Mouse (Mus musculus): Measurements from ENCODE around the gene Otof.

The Otof gene

GRCm38 (mm10) chr5:30427406-30427805 is 34.3 kb downstream of the Otof start:
- DNase-seq (ENCODE audit: extremely low spot score, low read depth, low spot score): no peak

GRCm38 (mm10) chr5:30423572-30424244 is 38.0 kb downstream of the Otof start:
- peak; percentile 33 for DNase-seq (ENCODE audit: extremely low spot score, low read depth, low spot score)

GRCm38 (mm10) chr5:30423121-30423520 is 38.6 kb downstream of the Otof start:
- no peak for DNase-seq (ENCODE audit: extremely low spot score, low read depth, low spot score)

- DNase-seq (ENCODE audit: extremely low spot score, low read depth, low spot score): no peak
Observed at GRCm38 (mm10) chr5:30416665-30417064, 45.1 kb downstream of the Otof start.

DNA sequence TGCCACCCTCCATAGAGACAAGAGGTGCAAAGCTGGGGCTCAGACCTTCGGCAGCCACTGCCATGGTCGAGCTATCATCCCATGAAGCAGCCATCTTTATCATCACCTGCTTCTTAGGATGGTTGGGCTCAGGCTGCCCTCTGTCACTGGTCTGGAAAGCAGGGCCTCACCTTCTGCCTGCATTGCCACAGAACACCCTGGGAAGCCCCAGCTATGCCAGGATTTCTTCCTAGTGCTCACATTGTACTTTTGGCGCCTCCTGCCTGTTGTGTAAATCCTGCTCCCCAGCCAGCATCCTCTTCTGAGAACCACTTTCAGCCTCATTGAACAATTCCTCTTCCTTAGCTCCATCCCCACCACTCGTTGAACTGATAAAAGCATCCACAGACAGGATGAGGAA is 45.9 kb downstream of the Otof start:
- DNase-seq (ENCODE audit: extremely low spot score, low read depth, low spot score): no peak

- no peak for DNase-seq (ENCODE audit: extremely low spot score, low read depth, low spot score)
Observed at GRCm38 (mm10) chr5:30415381-30415780, 46.4 kb downstream of the Otof start.

- DNase-seq (ENCODE audit: extremely low spot score, low read depth, low spot score): no peak
Observed at GRCm38 (mm10) chr5:30411524-30411923, 50.2 kb downstream of the Otof start.

DNA sequence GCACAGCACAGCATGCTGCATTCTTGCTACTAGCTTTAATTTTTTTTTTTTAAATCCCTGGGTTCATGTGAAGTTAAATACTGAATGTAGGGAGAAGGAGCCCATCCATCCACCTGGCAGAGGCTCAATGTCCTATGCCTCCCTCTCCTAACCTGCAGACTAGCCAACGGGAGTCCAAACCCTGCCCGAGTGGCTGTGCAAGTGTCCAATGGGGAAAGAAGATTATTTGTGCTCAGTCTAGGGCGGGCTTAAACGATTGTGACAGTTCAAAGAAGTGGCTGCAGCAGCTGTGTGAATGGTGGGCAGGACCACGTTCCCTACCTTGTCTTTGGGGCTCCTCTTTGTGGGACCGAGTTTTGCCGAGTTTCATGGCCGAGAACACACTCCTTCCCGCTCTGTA is 54.9 kb downstream of the Otof start:
- no peak for DNase-seq (ENCODE audit: extremely low spot score, low read depth, low spot score)

DNA sequence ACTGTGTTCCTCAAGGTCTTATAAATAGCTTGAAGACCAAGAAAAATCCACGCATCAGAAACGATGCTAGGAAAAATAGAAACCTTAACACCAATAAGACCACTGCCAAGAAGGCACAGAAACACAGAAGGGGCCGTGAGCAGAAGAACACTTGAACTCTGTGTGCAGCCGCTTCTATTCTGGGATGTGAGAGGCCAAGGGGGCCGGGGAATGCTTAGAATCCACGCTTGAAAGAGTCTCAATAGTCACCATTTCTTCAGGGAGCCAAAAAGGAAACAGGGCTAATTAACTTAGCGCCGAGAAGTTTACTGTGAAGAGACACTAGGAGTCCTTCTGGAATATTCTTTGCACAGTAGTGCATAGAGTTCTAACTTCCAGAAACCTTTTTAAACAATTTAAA is 60.6 kb downstream of the Otof start:
- DNase-seq (ENCODE audit: extremely low spot score, low read depth, low spot score): no peak

GRCm38 (mm10) chr5:30400521-30400920 is 61.2 kb downstream of the Otof start:
- no peak for DNase-seq (ENCODE audit: extremely low spot score, low read depth, low spot score)

GRCm38 (mm10) chr5:30391473-30391872 is 70.3 kb downstream of the Otof start:
- DNase-seq (ENCODE audit: extremely low spot score, low read depth, low spot score): peak; percentile 52

- no peak for DNase-seq (ENCODE audit: extremely low spot score, low read depth, low spot score)
Observed at GRCm38 (mm10) chr5:30389836-30390235, 71.9 kb downstream of the Otof start.

DNA sequence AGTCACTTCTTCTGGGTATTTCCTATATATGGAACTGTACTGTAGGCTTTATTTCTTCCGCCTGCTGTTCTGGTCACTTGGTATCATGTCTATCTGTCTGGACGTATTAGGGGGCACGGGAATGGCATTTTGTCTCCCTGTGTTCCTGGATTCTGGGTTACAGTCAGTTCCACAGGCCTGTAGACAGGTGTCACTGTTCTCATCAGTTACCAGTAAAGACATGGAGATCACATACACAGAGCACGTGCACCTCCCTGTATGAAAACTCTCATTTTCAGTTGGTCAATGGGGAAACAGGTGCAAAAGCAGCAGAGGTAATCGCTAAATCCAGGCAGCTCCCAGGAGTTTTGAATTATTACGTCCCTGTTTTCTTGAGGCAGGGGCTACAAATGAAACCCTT is 74.0 kb downstream of the Otof start:
- DNase-seq (ENCODE audit: extremely low spot score, low read depth, low spot score): no peak

DNA sequence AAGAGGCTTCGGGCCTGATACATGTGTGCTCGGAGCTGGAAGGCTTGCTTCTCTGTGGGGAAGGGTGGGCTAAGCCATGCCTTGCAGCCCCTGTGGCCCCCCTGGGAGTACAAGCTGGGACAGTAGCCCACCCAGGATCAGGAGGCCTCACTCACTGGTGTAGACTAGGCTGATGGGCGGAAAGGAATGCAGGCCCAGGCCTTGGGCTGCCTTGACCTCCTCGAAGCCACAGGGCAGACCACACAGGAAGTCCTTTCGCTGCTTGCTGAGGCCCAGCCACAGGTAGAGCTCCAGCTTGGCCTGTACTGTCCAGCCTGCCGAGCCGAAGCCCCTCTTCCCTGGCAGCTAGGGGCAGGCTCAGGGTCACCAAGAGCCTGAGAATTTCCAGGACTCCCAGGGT is 78.9 kb downstream of the Otof start:
- no peak for DNase-seq (ENCODE audit: extremely low spot score, low read depth, low spot score)

GRCm38 (mm10) chr5:30369426-30369825 is 92.3 kb downstream of the Otof start:
- no peak for DNase-seq (ENCODE audit: extremely low spot score, low read depth, low spot score)

DNA sequence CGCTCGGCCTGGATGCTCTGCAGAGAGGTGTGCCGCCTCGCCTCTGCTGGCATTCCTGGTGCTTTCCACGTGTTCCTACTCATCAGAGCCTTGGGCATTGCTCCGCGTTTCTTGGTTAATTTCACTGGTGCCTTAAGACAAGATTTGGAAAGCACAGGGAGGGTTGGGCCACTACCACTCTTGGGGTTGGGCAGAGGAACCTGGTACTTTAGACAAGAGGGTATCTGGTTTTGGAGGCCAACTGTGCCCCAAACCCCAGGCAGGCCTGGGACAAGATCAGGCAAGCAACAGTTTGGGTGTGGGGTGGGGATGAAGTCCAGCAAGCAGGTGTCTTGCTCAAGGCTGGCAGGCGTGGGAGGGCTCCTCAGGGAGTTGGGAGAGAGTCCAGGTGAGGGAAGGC is 94.3 kb downstream of the Otof start:
- no peak for DNase-seq (ENCODE audit: extremely low spot score, low read depth, low spot score)

DNA sequence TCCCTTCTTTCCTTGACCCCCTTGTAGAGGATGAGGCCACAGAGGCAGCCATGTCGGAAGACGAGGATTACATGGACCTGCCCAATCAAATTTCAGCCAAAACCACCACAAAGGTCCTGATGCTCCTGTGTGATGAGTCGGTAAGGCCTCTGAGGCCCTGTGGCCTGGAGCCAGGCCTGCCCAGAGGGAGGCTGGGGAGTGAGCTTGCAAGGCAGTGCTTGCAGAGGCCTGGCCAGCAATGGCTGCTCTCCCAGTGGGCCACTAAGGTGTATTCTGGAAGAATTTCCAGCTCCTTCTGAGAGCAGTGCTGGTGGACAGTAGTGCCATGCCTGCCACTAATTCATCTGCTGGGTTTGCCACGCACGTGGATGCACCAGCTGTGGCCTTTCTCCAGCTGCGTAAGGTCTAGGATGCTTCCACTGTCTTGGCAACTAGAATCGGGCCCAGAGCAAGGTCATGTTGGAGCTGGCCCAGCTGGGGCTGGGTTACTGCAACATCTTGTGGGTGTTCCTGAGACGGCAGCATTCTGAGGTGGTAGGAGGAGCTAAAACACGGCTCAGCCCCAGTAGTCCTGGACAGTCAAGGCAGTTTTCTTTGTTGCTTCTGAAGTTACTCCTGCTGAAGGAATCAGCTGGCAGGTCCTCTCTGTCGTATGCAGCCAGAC is 103.2 kb downstream of the Otof start:
- DNase-seq (ENCODE audit: extremely low spot score, low read depth, low spot score): no peak

- DNase-seq (ENCODE audit: extremely low spot score, low read depth, low spot score): no peak
Observed at GRCm38 (mm10) chr5:30356647-30357046, 105.1 kb downstream of the Otof start.

DNA sequence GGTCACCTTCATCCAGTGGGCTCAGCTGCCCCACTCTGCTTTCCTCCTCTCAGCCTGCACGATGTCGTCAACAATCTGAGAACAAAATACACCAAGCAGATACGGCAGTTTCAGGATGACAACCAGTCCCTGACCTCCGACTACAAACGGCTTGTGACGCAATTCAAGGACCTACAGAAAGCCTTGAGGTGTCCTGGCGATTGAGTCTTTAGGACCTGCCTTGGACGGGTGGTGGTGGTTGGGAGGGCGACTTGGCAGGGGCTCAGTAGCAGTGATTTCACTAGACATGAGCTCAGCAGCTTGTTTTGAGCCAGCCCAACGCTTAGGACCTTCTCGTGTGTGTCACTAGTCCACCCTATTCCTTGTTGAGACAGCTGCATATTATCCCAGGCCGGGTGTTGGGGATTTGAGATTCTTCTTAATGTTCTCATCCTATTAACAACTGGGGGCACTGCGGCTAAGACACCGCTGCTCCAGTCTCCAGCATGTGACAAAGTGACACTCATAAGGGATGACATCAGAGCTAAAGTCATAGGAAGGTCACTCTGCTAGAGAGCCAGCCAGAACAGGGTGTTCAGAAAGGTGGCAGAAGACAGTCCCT is 106.1 kb downstream of the Otof start:
- DNase-seq (ENCODE audit: extremely low spot score, low read depth, low spot score): no peak

DNA sequence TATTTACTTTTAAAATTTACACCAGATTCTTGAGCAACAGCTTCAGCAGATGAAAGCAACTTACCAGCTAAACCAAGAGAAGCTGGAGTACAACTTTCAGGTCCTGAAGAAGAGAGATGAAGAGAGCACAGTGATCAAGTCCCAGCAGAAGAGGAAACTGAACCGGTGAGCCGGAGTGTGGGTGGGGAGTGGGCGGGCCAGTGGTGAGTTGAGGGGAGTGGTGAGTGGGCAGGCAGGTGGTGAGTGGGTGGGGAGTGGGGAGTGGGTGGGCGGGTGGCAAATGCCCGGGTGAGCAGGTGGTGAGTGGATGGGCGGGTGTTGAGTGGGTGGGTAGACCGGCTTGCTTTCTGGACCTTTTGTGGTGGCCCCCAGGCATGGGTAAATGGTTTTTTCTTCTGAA is 106.6 kb downstream of the Otof start:
- no peak for DNase-seq (ENCODE audit: extremely low spot score, low read depth, low spot score)

DNA sequence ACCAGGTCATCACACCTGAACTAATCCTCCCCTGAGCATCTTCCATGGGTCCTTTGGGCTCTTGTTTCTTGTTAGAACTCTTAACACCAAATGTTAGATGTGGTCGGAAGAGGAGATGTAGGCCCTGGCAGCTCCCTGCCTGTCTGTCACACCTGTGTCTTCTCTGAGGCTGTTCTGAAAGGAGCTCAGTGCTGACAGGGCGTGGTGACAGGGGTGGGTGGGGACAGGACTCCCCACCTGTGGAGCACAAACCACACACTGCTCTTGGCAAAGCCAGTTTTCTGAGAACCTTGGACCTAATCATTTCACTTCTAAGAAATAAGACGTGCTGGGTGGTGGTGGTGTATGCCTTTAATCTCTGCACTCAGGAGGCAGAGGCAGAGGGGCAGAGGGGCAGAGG is 108.1 kb downstream of the Otof start:
- no peak for DNase-seq (ENCODE audit: extremely low spot score, low read depth, low spot score)

- no peak for DNase-seq (ENCODE audit: extremely low spot score, low read depth, low spot score)
Observed at GRCm38 (mm10) chr5:30343886-30344285, 117.8 kb downstream of the Otof start.

Data from hindlimb bud, embryonic 11.5 days (tissue).